Mouse (Mus musculus) intestine, embryonic 14.5 days (tissue): ENCODE data around the gene Gm12258. TPM values are rescaled to one million over a fixed set of nuclear protein-coding genes. Genes with fewer than 3 reads are reported as not detected.

Experiments used
- polyA plus RNA-seq: library from polyadenylated mRNA; unstranded; fragments of >200 nt; fragmentation: Nextera tagmentation; extraction: Ambion mirVana; gene quantifications from 2 replicates; pipeline ENCODE4 v1.2.1, GENCODE M21; 2014

Gm12258 gene
- polyA plus RNA-seq, 1 experiment from 2014 or later: 9.4 TPM

Other genes with a start within 250 kb of the Gm12258 start
- 0.22 TPM in 1 of 2 replicates, not detected in the other for gene 2210407C18Rik, start 231.1 kb upstream of the Gm12258 start, polyA plus RNA-seq
- gene Olfr323, start 216.7 kb upstream of the Gm12258 start, polyA plus RNA-seq: 0.12 TPM in 1 of 2 replicates, not detected in the other
- 0.08 and 0.16 TPM in 2 replicates for gene Trim58, start 206.7 kb upstream of the Gm12258 start, polyA plus RNA-seq
- gene Olfr322, start 188.4 kb upstream of the Gm12258 start, polyA plus RNA-seq: not detected in 2 replicates
- not detected in 2 replicates for gene Olfr320, start 166.1 kb upstream of the Gm12258 start, polyA plus RNA-seq
- not detected in 2 replicates for gene Olfr319, start 148.0 kb upstream of the Gm12258 start, polyA plus RNA-seq
- not detected in 2 replicates for gene Olfr318, start 123.1 kb upstream of the Gm12258 start, polyA plus RNA-seq
- not detected in 2 replicates for gene Olfr317, start 107.9 kb upstream of the Gm12258 start, polyA plus RNA-seq
- gene Olfr316, start 94.4 kb upstream of the Gm12258 start, polyA plus RNA-seq: not detected in 2 replicates
- gene Olfr315, start 74.0 kb upstream of the Gm12258 start, polyA plus RNA-seq: not detected in 2 replicates
- gene Olfr314, start 64.2 kb upstream of the Gm12258 start, polyA plus RNA-seq: not detected in 2 replicates
- gene Fam183b, start 45.2 kb upstream of the Gm12258 start, polyA plus RNA-seq: 40.1 and 47.1 TPM in 2 replicates
- gene Olfr313, start 32.2 kb upstream of the Gm12258 start, polyA plus RNA-seq: not detected in 2 replicates
- gene Olfr312, start 17.9 kb upstream of the Gm12258 start, polyA plus RNA-seq: not detected in 2 replicates
- gene Olfr311, start 7.9 kb upstream of the Gm12258 start, polyA plus RNA-seq: not detected in 2 replicates
- gene 2810021J22Rik, start 20.1 kb downstream of the Gm12258 start, polyA plus RNA-seq: 7.1 and 10.4 TPM in 2 replicates
- gene Zfp39, start 57.1 kb downstream of the Gm12258 start, polyA plus RNA-seq: 6.7 and 7.2 TPM in 2 replicates
- 0.05 TPM in 1 of 2 replicates, not detected in the other for gene Btnl10, start 70.8 kb downstream of the Gm12258 start, polyA plus RNA-seq
- 240 and 258 TPM in 2 replicates for gene Rnf187, start 91.8 kb downstream of the Gm12258 start, polyA plus RNA-seq
- 24.9 and 26.3 TPM in 2 replicates for gene Hist3h2ba, start 101.8 kb downstream of the Gm12258 start, polyA plus RNA-seq
- 28.7 and 30.3 TPM in 2 replicates for gene Hist3h2a, start 107.5 kb downstream of the Gm12258 start, polyA plus RNA-seq
- gene Trim17, start 107.5 kb downstream of the Gm12258 start, polyA plus RNA-seq: 0.24 and 0.28 TPM in 2 replicates
- 16.5 and 19.6 TPM in 2 replicates for gene Trim11, start 130.9 kb downstream of the Gm12258 start, polyA plus RNA-seq